Mouse (Mus musculus) subcutaneous adipose tissue, adult 2 months (tissue): ENCODE measurements around the gene Olfr1448. TPM values are rescaled to one million over a fixed set of nuclear protein-coding genes. Genes with fewer than 3 reads are reported as not detected.

Source experiments
- polyA plus RNA-seq: library from polyadenylated mRNA; depleted of rRNA; stranded (reverse); fragments of >200 nt; gene quantifications from 2 replicates; pipeline ENCODE4 v1.2.3, GENCODE M21; 2012; ENCODE audit warnings: low replicate concordance; rRNA removed

Olfr1448 gene
- polyA plus RNA-seq: not detected in 2 replicates

GRCm38 (mm10) chr19:12924319-12924718, at the start of gene Olfr1448:
Gene Olfr1448, minus strand, starts transcription at chr19:12924419.

GRCm38 (mm10) chr19:12949958-12950357, 25.7 kb upstream of the Olfr1448 start, which contains the start of gene Olfr1450:
Gene Olfr1450, plus strand, starts transcription at chr19:12950258.

GRCm38 (mm10) chr19:12930540-12930939, 6.3 kb upstream of the Olfr1448 start, which contains the start of gene Olfr1449:
Gene Olfr1449, plus strand, starts transcription at chr19:12930840.

GRCm38 (mm10) chr19:12903643-12904042, 20.6 kb downstream of the Olfr1448 start, which contains the start of gene Olfr1447:
Gene Olfr1447, minus strand, starts transcription at chr19:12903743.

GRCm38 (mm10) chr19:12893424-12893823, 30.8 kb downstream of the Olfr1448 start, which contains the start of gene Olfr1446:
Gene Olfr1446, minus strand, starts transcription at chr19:12893524.

GRCm38 (mm10) chr19:12883555-12883954, 40.7 kb downstream of the Olfr1448 start, which contains the start of gene Olfr1445:
Gene Olfr1445, plus strand, starts transcription at chr19:12883855.

Other genes starting within 250 kb of the Olfr1448 start
- not detected in 2 replicates for gene Olfr1443, start 246.3 kb downstream of the Olfr1448 start, polyA plus RNA-seq
- not detected in 2 replicates for gene Keg1, start 228.6 kb downstream of the Olfr1448 start, polyA plus RNA-seq
- 0.66 and 0.76 TPM in 2 replicates for gene Cntf, start 158.8 kb downstream of the Olfr1448 start, polyA plus RNA-seq
- gene Zfp91, start 128.3 kb downstream of the Olfr1448 start, polyA plus RNA-seq: 19.6 and 23.0 TPM in 2 replicates
- gene Lpxn, start 128.2 kb downstream of the Olfr1448 start, polyA plus RNA-seq: 7.1 and 8.0 TPM in 2 replicates
- not detected in 2 replicates for gene Gm5244, start 77.7 kb downstream of the Olfr1448 start, polyA plus RNA-seq
- not detected in 2 replicates for gene Olfr1444, start 67.1 kb downstream of the Olfr1448 start, polyA plus RNA-seq
- gene Olfr1445, start 40.6 kb downstream of the Olfr1448 start, polyA plus RNA-seq: not detected in 2 replicates
- gene Olfr1446, start 30.9 kb downstream of the Olfr1448 start, polyA plus RNA-seq: not detected in 2 replicates
- not detected in 2 replicates for gene Olfr1447, start 20.7 kb downstream of the Olfr1448 start, polyA plus RNA-seq
- not detected in 2 replicates for gene Olfr1449, start 6.4 kb upstream of the Olfr1448 start, polyA plus RNA-seq
- gene Olfr1450, start 25.8 kb upstream of the Olfr1448 start, polyA plus RNA-seq: not detected in 2 replicates
- not detected in 2 replicates for gene Olfr1451, start 70.6 kb upstream of the Olfr1448 start, polyA plus RNA-seq
- gene Olfr1453, start 103.9 kb upstream of the Olfr1448 start, polyA plus RNA-seq: not detected in 2 replicates
- not detected in 2 replicates for gene Olfr1454, start 136.2 kb upstream of the Olfr1448 start, polyA plus RNA-seq
- not detected in 2 replicates for gene Olfr1457, start 173.5 kb upstream of the Olfr1448 start, polyA plus RNA-seq
- not detected in 2 replicates for gene Olfr1458, start 182.4 kb upstream of the Olfr1448 start, polyA plus RNA-seq
- gene Olfr1459, start 225.1 kb upstream of the Olfr1448 start, polyA plus RNA-seq: not detected in 2 replicates
- gene Olfr1461, start 238.6 kb upstream of the Olfr1448 start, polyA plus RNA-seq: not detected in 2 replicates